Mouse (Mus musculus) T-helper 2 cell (primary cell): Measurements from ENCODE around the gene Aff4.

ENCODE experiments used
- in situ Hi-C: fragments of 300-600 bp; cut with MboI, MseI; formaldehyde crosslinking; loops from one replicate; pipeline ENCODE4 v1.15.1; 2025; ENCODE audit warnings: high pct_unique_total_duplicates

Gene Aff4

GRCm38 (mm10) chr11:53458996-53459395 lies 108.4 kb downstream of the Aff4 start:
- in situ Hi-C loops: no loop called here

GRCm38 (mm10) chr11:53460192-53460591 lies 109.6 kb downstream of the Aff4 start:
- in situ Hi-C loops: no loop called here

GRCm38 (mm10) chr11:53461727-53462126 lies 111.1 kb downstream of the Aff4 start:
- in situ Hi-C loops: no loop called here

- in situ Hi-C loops: no loop called here
Observed at GRCm38 (mm10) chr11:53463551-53464424, 113.2 kb downstream of the Aff4 start.

GRCm38 (mm10) chr11:53466231-53466971 lies 115.8 kb downstream of the Aff4 start:
- in situ Hi-C loops: loop anchor here (5.0 kb wide), 1 partner anchor 271 kb away; no protein-coding TSS in a partner anchor

- in situ Hi-C loops: loop anchor here (5.0 kb wide), 1 partner anchor 268 kb away; no protein-coding TSS in a partner anchor
Observed at GRCm38 (mm10) chr11:53469294-53469967, 118.8 kb downstream of the Aff4 start.

GRCm38 (mm10) chr11:53469968-53470695 lies 119.5 kb downstream of the Aff4 start, which contains the start of gene Gm9837:
Gene Gm9837 (minus strand): TSS chr11:53470479.
- in situ Hi-C loops: loop anchor here (5.0 kb wide), 1 partner anchor 267 kb away; no protein-coding TSS in a partner anchor
